Mouse (Mus musculus): ENCODE measurements around the gene Gpr142. TPM values are rescaled to one million over a fixed set of nuclear protein-coding genes. Genes with fewer than 3 reads are reported as not detected.

Gene Gpr142
- total RNA-seq (2021): not detected
- long read RNA-seq, experiment 1: 0 reads
- long read RNA-seq, experiment 2: 0 reads

DNA sequence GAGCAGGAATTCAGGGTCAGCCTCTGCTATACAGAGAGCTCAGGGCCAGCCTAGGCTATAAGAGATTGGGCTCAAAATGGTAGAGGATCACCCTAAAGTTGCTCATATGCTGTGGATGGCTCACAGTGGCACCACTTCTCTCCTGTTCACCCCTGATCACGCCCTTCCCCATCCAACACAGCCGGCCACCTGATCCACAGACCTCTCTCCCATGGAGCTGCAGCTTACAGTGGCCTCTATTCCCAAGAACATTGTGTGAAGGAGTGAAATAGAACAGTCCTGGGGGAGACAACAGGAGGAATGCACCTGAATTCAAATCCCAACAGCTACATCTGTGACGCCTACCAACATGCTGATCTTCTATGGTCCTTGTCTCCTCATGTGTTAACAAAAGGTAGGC, at the start of gene Gpr142:
TSS of gene Gpr142 (plus strand) at position 301 of the 400 bp plus-strand sequence.
- no peak for DNase-seq (ENCODE audit: low spot score in 2 of 2)

DNA sequence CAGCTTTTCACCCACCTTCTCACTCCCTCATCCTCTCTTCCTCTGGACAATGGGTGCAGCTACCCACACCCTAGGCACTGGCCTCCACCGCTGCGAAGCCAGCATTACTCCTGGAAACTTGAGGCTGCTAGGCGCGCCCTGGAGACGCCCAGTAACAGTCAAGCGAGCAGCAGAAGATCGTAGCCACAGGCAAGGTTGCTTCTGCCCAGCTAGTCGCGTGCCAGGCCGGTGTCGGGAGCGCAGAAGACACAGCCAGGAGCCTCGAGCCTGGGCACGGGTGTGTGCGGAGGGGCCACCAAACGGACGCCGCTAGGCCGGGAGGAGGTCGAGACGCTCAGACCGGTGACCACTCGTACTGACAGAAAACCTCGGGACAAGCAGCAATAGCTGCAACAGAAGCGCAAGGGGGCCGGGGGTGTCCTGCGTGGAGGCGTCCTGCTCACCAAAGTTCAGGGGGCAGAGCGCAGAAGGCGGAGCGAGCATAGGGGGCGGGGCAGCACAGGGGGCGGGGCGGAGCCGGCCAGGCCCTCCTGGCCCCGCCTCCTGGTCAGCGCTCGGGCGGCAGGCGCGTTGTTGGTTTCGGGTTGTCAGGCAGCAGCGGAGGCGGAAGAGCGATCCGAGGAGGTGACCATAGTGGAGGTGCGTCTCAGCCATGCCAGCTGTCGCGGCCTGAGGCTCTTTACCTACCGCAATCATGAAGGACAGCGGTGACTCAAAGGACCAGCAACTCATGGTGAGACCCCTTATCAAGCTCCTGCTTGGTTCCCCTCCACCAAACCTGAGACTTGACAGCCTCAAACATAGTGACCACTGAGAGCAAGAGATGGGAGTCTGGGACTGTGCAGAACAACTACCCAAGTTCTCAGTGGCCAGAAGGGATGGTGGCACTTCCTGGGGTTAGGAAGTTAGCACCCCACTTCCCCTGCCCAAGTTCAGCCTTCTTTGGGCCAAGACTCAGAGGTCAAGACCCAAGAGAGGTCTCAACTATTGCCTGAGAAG, 33.6 kb upstream of the Gpr142 start, which contains the start of gene Kif19a:
TSS of gene Kif19a (plus strand) at position 569 of the 999 bp plus-strand sequence.
- DNase-seq (ENCODE audit: low spot score in 2 of 2): no peak

DNA sequence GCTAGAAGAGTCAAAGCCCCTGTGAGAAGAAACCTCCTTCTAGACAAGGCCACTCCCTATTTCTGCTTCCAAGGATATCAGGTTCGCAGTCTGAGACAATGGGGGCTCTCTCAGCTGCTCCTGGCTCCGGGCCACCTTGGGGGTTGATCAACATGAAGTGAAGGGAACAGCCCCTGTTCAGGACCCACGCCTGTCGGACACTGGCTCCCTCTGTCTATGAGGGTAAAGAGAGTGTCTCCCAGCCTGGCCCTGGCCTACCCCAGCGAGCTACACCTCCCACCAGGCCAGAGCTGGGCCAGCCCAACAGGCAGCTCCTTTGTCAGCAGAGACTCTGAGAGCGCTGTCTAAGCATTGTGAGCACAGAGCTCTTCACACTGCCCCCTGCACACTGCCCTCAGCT, 28.8 kb upstream of the Gpr142 start:
- DNase-seq (ENCODE audit: low spot score in 2 of 2): no peak

DNA sequence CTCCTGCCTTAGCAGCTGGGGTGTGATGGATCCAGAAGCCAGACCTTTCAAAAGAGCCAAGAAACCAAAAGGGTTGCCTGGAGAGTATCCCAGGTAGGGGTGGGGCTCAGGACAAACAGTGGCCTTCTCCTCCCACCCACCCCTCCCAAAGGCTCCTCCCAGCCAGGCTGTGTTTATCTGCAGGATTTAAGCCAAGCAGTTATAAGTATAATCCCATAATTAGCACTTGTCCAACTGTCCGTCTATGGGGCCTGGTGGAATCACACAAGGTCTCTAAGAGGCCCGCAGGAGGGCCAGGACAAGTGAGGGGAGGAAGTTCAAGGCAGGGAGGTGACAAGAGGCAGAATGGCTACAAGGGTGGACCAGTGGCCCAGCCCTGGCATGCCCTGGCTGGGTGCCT, 26.8 kb upstream of the Gpr142 start:
- no peak for DNase-seq (ENCODE audit: low spot score in 2 of 2)

DNA sequence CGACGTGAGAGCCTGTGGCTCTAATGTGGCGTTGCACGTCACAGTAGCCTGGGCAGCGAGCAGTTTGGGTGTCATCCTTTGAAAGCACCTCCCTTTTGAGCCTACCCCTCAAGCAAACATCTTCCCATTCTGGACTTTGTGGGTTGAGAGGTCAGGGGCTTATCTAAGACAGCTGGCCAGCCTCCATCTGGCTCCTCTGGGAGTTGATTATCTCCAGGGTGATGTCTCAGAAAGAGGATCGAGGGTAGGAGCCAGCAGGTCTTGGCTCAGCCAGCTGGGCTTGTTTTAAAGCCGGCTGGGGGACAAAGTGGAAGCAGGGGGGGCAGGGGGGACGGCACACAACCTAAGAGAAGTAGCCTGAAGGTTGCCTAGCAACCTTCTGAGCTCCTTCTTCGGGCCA, 18.6 kb upstream of the Gpr142 start:
- no peak for DNase-seq (ENCODE audit: low spot score in 2 of 2)

DNA sequence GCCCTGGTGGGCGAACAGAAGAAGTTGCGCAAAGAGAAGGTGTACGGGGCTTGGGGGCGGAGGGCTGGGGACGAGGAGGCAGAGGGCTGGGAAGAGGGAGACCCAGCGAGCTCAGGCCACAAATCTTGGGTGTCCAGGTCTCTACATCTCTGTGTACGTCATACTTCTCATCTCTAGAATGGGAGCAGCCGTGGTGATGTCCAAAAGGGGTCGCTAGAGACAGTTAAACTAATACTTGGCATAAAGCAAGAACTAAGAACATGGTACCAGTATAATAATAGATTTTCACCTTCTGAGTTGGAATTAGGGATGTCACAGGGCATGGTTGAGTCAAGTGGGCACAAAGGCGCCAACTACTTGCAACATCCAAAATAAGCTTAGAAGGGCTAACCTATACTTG, 12.8 kb upstream of the Gpr142 start:
- DNase-seq (ENCODE audit: low spot score in 2 of 2): no peak

DNA sequence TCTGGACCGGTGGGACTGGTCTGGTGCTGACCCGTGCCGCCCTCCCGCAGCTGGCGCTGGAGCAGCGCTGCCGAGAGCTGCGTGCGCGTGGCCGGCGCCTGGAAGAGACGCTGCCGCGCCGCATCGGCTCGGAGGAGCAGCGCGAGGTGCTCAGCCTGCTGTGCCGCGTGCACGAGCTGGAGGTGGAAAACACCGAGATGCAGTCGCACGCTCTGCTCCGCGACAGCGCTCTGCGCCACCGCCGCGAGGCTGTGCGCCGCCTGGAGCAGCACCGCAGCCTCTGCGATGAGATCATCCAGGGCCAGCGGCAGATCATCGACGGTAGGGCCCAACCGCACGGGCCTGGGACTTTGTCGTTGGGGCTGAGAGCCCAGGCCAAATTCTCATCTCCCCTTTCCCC, 12.4 kb upstream of the Gpr142 start:
- no peak for DNase-seq (ENCODE audit: low spot score in 2 of 2)

DNA sequence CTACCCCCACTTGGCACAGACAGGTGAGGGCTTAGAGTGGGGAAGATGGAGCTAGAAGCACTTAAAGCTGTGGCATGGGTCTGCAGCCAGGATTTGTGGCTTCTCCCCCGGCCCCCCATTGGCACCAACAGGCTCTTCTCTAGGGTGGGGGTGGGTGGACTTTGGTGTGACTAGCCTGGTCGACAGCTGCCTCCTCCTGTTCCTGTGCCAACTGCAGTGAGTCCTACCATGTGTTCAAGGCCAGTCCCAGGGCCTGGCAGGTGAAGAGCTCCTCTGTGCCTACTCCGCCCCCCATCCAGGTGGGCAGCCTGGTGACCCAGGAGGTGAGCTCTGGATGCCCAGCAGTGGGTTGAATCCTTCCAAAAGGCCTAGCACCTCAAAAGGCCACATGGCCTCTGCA, 11.1 kb upstream of the Gpr142 start:
- DNase-seq (ENCODE audit: low spot score in 2 of 2): no peak

DNA sequence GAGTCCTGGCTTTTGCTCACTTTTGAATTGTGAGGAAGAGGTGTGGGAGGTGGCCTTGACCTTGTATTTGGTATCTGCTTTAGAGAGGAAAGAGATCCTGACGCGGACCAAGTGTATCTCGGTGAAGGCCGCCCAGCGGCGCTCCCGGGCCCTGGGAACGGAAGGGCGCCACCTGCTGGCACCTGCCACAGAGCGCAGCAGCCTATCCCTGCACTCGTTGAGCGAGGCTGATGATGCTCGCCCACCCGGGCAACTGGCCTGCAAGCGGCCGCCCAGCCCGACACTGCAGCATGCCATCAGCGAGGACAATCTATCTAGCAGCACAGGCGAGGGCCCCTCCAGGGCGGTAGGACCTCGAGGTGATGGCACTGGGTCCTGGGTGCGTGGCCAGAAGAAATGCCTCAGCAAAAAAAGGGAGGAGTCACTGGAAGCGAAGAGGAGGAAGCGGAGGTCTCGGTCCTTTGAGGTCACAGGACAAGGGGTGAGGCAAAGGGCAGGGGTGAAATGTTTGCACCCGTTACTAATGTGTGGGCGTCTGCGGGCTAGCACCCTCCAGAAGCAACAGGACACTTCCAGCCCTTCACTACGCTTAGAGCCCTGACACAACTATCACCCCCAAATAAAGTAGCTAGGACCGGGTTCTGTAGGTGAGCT, 9.5 kb upstream of the Gpr142 start:
- DNase-seq (ENCODE audit: low spot score in 2 of 2): peak; percentile 84 to 86

DNA sequence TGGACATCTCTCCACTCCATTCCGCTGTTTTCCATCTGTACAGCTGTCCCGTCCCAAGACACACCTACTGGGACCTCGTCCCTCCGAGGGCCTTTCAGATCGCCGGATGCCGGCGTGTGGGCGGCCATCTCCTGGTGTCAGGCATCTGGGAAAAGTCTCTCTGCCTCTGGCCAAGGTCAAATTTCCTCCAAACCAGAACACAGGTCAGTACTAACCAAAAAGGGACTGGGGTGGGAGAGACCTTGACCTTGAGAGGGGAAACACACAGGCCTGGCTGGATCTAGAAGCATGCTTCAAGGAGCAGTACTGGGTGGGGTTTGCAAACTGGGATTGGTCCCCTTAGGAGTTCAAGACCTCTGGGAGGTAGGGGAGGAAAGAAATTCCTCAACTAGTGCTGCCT, 9.0 kb upstream of the Gpr142 start:
- DNase-seq (ENCODE audit: low spot score in 2 of 2): no peak

DNA sequence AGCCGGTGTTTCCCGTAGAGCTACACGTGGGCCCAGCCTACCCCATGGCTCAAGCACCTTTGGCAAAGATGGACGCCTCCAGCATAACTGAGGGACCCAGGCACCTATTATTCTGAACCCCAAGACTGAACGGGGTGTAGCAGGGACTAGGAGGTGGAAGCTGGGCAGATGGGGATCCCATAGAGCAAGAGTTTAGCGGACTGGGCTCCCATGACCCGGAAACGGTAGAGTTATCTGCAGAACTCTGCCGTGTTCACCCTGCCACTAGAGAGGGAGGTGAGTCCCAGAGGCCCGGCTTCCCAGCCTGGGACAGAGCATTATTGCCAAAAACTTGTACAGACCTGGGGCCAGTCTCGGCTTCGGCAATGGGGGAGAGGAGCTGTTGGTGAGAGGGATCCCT, 8.6 kb upstream of the Gpr142 start:
- DNase-seq (ENCODE audit: low spot score in 2 of 2): no peak

DNA sequence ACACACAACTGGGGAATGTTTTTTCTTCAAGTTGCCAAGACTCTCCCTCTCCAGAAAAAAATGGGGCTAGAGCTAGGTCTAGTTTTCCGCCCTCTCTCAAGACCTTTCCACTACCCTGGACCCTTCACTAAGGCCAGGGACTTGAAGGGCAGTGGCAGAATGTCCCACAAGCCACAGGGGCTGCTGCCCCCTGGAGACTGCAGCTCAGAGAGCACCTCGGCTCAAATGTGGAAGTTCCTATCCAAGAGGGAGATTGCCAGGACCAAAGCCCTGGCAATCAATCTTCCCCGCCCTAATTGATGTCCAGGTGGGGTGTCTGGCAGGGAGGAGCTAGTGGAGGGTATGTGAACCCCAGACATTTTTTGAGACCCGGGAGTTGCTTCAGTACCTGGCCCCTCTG, 7.9 kb upstream of the Gpr142 start:
- peak in 1 of 2 experiments; percentile 32 for DNase-seq (ENCODE audit: low spot score in 2 of 2)

DNA sequence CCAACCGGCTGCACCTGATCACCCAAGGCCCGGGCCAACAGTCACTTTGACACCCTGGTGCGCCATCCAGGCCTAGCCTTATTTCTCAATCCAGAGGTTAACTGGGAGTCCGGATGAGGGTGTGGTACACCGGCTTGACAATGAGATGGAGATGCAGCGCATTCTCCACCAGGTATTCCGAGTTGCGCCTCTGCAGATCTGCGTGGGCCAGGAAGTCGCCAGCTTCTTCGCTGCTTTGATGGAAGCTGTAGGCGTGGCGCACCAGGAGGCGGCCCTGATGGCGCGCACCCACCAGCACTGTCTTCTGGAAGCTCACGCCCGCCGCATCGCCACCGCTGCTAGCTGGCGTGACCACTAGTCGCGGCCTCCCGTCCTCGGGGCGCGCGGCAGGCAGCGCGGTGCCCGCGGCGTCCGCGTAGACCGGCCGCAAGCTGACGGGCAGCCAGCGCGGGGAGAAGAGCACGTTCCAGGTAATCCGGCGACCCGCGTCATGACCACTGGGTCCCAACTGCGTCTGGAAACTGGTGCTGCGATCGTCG, 7.3 kb upstream of the Gpr142 start:
- peak in 1 of 2 experiments; percentile 57 for DNase-seq (ENCODE audit: low spot score in 2 of 2)

DNA sequence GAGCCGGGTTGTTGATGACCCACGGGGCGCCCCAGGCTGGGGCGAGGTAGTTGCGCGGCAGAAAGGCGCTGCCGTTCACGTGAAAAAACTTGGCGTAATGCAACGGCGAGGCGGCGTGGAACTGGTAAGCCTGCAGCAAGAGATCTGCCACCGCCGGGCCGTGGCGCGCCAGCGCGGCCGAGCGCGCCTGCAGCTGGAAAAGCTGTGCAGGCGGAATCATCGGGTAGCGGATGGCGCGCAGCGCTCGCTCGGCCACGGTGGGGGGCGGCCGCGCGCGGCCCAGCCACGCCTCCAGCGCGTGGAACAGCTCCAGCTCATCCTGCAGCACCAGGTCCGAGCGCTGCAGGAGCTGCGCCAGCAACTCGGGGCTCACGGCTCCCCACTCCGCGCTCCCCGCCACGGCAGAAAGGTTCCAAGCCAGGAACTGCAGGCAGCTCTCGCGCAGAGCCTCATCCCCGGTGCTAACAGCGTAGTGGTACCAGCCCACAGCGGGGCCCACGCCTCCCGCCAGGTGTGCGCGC, 6.8 kb upstream of the Gpr142 start:
- peak; percentile 57 to 58 for DNase-seq (ENCODE audit: low spot score in 2 of 2)

DNA sequence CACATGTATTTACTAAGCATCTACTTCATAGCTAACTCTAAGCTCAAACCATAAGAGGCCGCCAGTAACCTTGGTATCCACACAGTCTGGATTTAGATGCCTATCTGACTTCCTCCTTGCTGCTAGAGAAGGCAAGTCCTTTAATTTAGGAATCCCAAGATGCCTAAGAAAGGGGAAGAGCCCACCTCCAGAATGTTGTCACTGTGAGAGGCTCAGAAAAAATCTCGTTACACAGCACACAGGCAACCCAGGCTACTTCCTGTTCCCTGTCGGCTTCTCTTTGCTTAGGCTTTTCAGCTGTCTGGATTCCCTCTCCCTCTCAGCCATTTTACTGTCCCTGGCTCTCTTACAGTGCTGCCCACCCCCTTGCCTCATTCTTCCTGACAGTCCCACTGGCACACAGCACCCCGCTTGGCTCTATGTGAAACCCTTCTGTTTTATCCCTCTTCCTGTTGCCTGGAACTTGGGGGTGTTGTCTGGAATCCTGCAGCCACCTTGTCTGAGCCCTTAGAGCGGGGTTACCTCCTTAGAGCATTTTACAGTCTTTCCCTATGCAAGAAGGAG, 5.7 kb upstream of the Gpr142 start:
- peak; percentile 51 to 59 for DNase-seq (ENCODE audit: low spot score in 2 of 2)

DNA sequence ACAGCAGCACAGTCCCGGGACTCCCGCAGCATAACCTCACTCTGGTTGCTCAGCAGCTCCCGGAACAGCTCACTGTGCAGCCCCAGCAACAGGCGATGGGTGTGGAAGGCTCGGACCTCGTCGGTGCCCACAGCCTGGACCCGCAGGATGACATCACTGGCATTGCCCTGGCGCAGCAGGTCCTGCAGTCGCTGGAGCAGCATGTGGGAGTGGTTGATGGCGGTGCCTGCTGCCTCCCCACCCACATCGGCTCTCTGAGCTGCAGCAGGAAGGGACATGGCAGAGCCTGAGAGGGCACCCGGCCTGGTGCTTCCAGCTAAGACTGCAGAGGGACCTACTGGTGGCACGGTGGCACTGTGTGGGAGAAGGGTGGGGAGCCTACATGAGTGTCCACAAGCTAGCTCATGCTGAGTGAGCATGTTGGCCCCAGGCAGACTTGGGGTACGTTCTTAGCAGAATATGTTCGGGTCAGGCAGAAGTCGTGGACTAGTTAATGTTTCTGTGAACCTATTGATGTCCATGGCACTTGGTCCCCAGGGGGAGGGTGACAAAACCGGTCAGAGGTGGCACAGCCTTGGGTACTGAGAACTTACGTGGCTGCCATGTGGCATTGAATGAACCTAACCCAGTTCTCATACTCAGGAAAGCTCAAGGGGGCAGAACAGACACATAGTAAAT, 4.7 kb upstream of the Gpr142 start:
- DNase-seq (ENCODE audit: low spot score in 2 of 2): peak; percentile 34 to 44

DNA sequence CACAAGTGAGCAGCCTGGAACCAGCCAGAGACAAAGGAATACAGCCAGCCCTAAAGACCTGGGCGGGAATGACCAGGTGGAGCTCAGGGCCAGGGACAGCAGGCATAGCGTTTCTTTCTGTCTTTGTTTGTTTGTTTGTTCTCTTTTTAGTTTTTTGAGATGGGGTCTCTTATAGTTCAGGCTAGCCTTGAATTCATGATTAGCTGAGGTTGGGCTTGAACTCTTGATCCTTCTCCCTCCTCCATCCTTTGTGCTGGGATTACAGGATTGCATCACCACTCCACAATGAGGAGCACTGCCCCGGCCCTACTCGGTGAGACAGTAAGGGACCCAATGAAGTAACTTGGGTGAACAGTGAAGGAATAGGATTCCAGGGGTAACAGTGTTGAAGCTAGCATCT, 4.0 kb upstream of the Gpr142 start:
- no peak for DNase-seq (ENCODE audit: low spot score in 2 of 2)

DNA sequence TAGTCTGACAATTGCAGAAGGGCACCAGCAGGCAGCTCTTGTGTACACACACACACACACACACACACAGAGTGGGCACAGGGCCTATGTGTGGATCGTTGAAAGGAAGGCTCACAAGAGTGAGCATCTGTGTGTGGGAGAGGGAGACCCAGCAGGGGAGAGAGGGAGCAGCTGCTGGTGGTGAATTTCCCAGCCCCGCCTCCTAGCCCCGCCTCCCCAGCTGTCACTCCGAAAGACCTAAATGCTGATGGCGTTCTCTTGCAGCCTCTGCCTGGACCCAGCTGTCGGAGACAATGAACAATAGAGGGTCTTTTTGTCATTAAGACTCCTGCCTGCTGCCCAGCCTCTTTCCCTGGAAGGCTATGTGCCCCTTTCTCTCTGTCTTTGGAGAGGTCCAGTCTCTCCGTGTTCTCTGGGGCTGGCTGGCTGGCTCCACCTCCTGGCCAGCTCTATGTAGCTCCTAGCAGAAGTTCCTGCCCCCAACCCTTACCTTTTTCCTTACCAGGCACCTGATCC, 3.4 kb upstream of the Gpr142 start:
- DNase-seq (ENCODE audit: low spot score in 2 of 2): peak; percentile 94 to 99

DNA sequence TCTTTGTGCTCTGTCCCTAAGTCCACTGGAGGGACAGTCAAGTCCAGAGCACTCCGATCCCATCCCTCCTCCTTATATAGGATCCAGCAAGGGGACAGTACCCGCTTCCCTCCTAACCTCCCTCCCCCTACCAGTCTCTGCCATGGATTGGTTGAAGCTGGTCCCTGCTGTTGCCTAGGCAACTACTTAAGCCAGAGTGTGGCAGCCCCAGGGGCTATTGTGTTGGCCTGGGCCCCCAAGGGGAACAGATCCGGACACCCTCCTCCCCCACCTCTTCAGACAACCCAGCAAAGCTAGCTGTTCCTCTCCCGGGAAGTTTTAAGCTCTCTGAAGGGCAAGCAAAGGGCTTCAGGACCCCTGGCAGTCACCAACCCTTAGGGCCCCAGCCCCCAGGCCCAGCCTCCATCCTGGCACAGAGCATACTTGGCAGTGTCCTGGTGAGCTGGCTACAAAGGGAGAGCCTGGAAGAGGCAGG, 2.8 kb upstream of the Gpr142 start, which contains the start of gene Btbd17:
TSS of gene Btbd17 (minus strand) at position 98 of the 475 bp plus-strand sequence.
- DNase-seq (ENCODE audit: low spot score in 2 of 2): peak; percentile 78 to 85

DNA sequence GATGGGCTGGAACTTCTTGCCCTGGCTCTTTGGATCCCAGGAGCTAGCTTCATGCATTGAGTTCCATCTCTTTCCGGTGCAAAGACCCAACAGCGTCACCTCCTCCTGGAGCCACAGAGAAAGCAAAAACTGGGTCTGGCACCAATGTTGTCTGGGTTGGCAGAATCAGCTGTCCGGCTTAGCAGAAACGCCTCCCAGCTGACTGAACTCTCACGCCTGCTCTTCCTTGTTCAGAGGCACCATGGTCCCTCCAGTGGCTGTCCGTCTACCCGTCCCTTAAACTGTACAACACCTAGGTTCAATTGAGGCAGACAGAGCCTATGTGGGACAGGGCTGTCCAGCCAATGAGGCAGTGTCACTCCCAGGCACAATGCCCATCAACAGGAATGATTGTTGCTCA, 1.5 kb upstream of the Gpr142 start:
- DNase-seq (ENCODE audit: low spot score in 2 of 2): peak in 1 of 2 experiments; percentile 36

Data from layer of hippocampus, postnatal 14 days (tissue).